Mouse (Mus musculus): ENCODE results near the gene Usp53.
"Not testable (repeated sequence)": the region's sequence is repeated elsewhere in the genome, so short reads cannot be mapped to it uniquely, and the experiment has no call there.

DNA sequence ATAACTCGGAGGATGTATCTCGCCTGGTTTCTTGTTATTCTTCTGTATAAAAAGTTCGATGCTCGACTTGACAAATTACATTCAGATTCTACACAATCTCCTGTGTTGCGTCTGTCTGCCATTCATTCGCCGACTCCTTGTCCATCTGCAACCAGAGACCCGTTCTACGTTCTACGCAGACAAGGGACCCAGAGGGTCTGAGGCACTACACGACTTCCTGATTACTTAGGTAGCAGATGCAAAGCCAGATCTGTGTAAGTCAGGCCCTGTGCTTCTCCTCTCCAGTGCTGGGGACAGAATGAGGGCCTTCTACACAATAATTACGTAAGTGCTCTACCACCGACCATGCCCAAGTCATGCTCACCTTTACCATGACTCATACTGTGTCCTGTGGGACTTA is 47.1 kb downstream of the Usp53 start:
- TF ChIP-seq FLI1 (IDR thresholded peaks at IDR 0.05; ENCODE audit: low read length); GATA1 (IDR thresholded peaks at IDR 0.05; ENCODE audit: borderline replicate concordance, low read length): not testable (repeated sequence)

Data from megakaryocyte, embryonic 14.5 days (primary cell).